Mouse (Mus musculus) brain, adult 2 months (tissue): ENCODE results near the gene Myo5a.

Experiments used
- DNase-seq: peaks from one replicate; pipeline ENCODE4 v3.0.0; 2011; ENCODE audit warnings: low read depth, low spot score

Gene Myo5a

DNA sequence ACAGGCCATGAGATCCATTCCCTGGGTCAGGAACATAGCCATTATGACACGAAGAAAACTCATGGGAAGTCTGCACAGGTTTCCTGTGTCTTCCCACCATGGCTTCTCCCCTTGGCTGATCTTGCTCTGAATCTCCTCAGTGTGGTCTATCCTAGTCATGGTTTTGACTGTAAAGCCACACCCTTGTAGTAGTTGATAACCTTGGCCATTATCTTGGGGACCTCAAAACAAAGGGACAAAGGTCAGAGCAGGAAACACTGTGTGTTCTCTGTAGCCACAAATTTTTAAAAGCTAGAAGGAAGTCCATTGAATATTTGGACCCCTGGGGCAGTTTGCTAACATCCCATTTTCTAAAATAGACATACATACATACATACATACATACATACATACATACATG, 177.5 kb downstream of the Myo5a start:
- no peak for DNase-seq

DNA sequence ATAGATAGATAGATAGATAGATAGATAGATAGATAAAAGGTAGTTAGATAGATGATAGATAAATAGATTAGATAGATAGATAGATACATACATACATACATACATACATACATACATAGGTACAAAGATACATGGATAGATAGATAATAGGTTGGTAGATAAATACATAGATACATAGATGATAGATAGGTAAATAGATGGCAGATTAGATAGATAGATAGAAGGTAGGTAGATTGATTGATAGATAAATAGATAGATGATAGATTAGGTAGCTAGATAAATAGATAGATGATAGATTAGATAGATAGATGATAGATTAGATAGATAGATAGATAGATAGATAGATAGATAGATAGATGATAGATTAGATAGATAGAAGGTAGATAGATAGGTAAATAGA, 178.1 kb downstream of the Myo5a start:
- no peak for DNase-seq

DNA sequence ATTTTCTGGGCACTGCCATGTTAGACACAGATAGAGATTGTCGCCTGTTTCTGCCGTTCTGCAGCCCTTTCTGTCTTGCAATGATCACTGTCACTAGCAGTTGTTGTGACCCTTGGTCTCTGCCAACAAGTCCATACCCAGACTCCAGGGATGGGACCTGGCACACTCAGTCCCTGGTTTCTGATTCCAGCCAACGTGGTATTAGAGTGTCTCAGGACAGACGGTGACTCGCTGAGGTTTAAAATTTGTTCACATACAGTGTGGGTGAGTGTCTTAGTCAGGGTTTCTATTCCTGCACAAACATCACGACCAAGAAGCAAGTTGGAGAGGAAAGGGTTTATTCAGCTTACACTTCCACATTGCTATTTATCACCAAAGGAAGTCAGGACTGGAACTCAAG, 182.3 kb downstream of the Myo5a start:
- DNase-seq, result peak; percentile 66

DNA sequence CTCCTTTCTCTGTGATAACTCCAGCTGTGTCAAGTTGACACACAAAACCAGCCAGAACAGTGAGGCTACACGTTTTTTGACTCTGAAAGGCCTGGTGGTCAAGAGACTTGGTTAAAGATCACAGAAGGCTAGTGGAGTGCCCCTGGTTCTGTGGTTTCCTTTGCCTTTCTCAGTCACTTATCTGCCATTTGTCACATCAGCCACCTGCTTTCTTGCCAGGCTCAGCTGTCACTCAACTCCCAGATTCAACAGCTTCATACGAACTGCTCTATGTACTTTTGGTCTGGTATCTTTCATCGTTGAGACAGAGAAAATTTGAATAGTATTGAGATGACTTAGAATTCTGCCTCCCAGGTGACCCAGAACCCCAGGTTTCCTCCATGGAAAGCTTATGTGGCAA, 183.0 kb downstream of the Myo5a start:
- no peak for DNase-seq

DNA sequence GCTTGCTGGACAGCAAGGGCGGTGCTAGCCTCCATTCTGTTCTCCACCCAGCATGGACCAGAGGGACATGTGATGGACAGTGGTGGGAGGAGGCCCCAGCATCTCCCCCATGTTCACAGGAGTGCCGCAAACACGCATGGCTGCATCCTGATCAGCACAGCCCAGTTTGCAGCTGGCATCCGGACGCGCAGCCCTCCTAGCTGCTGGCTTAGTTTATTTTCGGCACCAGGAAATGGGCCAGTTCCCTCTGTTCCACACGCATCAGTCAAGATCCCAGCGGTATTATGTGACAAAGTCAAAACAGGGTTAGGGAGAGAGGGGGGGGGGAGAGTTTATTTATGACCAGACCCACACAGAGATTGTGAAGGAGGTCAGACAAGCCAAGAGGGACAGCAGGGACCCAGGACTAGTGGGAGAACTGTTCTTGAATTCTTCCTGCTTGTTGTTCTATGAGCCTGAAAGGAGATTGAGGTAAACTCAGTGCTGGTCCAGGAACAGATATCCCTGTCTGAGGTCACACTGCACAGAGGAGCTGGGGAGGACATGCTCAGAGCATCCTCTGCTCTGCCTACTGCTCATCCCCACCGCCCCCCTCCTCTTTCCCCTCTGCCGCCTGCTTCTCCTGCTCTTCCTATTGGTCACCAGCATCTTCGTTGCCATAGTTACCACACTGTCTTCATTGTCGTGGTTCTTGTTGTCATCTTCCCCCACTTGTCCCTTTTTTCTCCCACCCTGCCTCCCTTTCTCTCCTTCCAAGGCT, 183.6 kb downstream of the Myo5a start:
- DNase-seq, result peak; percentile 95

DNA sequence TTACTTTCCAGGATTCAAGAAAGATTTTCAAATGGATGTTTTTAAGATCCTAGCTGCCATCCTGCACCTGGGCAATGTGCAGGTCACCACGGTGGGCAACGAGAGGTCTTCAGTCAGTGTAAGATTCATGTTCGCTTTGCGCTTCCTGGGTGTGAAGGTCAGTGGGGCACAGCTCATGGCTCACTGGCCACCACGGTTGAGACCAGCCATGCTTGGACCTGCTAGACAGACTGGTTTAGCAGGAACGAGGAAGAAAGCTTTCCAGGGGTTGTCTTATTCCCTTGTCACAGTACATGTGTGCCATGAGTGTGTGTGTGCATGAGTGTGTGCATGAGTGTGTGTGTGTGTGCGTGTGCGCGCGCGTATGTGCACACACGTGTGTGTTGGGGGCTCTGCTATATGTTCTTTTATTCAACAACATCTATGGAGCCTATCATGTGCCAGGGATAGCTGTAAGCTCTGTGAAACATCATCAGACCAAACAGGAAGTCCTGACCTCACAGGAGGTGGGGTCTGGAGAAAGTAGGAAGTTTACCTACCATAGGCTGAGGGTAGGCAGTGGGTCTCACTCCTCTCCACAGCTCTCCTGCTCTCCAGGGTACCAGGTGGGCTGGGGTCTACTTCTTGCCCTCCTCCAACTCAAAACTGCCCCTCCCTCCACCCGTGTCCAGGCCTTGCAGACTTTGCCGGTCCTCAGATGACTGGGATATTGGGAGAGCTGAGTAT, 185.2 kb downstream of the Myo5a start:
- DNase-seq, result no peak

DNA sequence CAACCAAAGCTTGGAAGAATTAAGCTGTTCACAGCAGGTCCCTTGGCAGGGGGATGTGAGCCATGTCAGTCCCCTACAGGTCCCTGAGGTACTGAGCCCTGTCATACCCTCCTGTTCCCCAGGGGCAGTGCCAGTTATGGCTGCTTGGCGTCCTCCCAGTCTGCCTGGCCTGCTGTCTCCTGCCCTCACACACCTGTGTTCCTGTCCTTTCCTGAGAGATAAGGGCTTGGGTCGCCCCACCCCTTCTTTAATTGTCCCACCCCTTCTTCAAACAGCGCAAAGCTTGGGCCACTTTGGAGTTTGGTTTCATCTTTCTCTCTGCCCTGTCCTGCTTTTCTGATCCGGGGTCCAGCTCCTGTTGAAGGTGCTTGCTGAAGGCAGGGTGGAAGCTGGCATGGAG, 188.0 kb downstream of the Myo5a start:
- no peak for DNase-seq

DNA sequence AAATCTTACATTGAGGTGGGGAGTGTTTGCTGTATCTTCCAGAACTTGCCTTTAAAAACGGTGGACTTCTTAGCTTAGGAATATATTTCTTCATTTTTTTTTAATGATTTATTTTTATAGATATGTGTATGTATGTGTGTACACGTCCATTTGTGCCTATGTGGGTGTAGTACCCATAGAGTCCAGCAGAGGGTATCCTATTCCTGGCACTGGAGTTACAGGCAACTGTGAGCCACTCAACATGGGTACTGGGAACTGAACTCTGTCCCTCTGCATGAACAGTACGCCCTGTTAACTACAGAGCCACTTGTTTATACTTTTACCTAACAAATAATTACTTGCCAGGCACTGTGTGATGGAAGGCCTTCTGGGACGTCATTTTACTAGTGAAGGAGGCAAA, 188.8 kb downstream of the Myo5a start:
- no peak for DNase-seq

DNA sequence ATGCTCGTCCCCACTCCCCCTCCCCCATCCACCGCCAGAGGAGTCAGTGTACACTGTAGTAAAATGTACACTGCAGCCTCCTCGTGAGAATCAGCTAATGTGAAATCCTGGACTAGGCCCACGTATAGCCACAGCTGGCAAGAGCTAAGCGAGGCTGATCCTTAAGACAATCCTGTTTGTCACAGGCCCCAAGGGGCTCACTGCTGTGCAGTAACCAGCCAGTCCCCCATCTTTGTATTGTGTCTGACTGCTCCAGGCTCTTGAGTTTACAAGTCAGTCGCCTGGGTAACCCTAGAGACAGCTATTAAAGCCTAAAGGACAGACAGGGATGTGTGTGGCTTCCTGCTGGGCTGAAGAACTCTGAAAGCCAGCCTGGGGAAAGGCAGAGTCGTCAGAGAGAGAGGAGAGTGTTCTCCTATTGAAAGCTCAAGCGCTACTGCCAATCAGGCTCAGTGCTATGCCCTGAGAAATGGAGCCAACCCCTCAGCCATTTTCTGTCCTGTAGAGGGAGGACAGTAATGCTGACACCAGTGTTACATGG, 190.6 kb downstream of the Myo5a start:
- DNase-seq, result peak; percentile 41

DNA sequence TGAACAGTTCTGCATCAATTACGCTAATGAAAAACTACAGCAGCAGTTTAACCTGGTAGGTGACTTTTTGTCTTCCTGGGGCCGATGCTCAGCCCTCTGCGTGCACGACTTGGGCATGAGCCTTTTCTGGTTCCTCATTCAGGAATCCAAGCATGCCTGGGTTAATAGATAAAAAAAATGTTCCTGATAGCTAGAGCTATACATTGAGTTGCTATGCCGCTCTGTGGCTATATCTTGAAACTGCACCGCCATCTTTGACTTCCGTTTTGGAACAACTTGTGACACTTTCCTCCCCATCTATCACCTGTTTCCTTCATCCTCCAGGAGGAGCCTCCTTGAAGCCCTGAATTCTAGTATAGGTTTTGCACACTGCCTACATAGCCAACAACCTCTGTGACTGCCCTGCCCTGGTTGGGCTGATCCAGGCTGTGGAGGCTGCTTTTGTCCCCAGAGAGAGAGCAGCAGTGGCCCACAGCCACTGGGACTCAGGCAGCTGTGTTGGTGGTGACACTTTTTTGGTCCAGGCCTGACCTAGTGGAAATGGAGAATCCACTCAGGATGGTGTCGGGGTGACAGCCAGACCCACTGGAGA, 191.5 kb downstream of the Myo5a start:
- peak; percentile 81 for DNase-seq

DNA sequence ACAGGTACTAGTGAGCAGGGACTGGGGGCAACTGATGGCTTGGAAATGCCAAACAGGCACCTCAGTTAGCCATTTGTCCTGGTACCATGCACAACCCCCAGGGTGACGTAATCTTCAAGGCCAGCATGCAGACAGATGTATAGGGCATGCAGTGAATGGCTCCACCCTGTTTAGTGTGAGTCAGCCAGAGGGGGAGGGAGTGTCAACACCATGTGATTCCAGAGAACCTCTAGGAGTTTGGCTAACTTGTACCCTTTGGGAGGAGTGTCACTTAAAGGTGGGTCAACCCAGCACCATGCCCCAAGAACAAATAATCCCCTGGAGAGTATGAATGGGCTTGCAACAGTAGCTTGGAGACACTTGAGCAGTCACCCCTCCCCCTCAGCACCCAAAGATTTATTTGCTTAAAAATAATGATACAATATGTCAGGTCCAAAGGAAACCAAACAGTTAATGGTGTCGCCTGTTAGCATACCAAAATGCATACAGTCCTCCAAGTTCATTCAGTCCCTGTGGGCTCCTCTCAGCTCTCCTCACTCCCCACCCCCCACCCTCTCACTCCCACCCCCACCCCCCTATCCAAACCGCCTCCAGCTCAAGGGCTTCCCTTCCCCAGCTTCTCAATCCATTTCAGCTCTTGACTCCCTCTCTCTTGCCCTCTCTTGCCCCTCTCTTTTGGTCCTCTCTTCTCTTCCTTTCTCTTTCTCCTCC, 193.3 kb downstream of the Myo5a start:
- no peak for DNase-seq

DNA sequence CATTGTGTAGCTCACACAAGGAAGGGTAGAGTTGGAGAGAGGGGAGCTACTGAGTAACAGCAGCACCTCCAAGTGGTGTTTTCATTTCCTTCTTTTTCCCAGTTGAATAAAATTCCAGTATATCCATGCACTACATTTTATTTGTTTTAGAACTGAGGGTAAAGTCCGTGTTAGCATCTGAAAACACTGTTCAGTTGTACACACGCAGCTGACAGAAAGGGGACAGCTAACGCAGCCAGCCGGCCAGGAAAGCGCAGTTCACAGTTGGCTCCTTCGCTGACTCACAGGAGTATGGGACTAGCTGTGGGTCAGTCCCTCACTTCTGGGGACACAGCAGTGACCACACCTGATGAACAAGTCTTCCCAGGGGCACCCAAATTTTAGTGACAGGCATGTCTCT, 196.3 kb downstream of the Myo5a start:
- no peak for DNase-seq

DNA sequence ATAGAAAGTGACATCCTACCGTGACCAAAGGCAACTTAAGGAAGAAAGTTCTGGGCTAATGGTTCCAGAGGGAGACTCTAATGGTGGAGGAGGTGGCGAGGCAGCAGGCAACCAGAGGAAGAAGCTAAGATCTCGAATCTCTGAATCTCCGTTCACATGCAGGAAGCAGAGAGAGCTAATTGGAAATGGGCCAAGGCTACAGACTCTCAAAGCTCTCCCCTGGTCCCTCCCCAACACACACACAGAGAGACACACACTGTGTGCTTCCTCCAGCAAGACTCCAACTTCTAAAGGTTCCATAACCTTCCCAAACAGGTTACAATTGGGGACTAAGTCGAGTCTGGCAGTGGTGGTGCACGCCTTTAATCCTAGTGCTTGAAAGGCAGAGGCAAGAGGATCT, 199.6 kb downstream of the Myo5a start:
- no peak for DNase-seq

DNA sequence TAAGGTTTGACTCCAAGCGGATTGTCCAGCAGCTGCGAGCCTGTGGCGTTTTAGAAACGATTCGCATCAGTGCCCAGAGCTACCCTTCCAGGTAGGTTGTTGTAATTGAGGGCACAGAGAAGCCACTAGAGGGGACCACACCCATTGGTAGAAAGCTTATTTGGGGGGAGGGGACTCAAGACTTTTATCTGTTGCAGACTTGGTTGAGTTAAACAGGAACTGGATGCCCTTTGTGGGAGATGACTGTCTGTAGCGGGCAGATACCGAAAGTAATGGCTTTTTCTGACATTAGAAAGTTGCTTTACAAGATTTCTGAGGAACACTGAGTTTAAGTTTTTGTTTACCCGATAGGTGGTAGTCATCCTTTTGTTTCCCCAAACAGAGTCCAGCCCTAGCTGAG, 200.7 kb downstream of the Myo5a start:
- DNase-seq, result no peak
